Mouse (Mus musculus): ENCODE measurements at regions not wholly inside any gene's neighbourhood (a gene's known extent, or its start where the extent isn't known, plus 50 kb on each side); places are given as distances from the start of the nearest gene placed in this dataset.

DNA sequence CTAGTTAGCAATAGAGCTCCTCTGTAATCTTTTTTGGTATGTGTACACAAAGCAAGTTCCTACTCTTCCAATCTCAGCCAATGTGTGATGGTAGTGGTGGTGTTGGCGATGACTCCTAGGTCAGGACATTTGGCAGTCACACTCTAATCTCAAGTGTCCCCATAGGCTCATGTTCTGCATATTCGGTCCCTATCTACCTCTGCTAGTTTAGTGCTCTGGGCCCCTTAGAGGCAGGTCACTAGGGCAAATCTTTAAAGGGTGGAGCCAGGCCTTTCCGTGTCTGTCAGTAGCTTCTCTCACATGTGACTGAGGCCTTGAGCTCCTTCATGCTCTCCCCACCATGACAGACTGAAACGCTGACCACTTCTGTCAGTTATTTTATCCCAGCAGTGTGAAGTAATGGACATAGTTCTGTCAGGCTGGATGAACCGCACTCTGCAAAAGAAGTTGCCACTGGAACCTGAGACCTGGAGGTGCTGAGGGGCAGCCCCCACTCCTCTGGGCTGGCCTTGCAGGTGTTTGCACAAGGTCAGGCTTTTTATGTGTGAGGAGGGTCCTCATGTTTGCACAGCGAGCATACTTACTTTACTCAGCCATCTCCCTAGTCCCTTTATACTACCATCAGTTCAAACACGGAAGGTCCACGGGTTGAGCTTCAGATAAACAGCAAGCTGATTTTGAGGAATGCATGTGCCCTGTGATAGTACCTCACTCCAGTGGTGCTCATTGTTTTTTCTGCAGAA lies 75.3 kb upstream of the Ywhaq start:
- no peak for DNase-seq (ENCODE audit: low spot score in 2 of 2)

DNA sequence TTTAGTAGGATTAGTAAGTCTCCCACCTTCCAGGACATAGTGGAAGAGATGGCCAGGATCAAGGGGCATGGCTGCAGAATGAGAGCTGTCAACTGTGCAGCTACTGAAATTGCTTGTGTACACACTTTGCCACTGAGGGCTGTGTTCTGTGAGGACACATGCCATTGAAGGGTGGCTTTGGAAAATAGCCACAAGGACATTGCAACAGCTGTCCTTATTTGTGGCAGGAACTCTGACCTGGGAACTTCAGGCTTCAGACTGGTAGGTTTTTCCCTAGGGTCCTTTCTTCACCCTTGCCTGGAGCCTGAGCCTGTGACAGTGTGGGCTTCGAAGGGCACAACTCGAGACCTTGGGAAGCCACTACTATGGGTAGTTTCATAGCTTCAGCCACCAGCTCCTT lies 64.2 kb upstream of the Ywhaq start:
- no peak for DNase-seq (ENCODE audit: low spot score in 2 of 2)

DNA sequence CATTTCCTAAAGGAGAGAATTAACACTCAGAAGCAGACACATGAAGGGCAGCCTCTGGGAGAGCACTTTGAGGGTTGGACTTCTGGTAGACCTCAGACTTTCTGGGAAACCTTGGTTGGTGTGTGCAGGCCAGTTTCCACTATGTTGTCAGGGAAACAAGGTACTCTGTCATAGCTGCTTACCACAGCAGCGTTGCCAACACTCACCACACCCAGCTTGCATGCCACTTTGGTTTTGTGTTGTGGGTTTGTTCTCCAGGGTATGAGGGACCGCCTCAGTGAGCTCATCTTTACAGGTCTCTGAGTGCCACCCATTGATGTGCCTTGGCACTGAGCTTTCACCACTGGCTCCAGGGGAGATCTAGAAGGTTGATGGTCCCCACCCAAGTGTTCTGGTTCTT lies 62.8 kb upstream of the Ywhaq start:
- DNase-seq (ENCODE audit: low spot score in 2 of 2): no peak

DNA sequence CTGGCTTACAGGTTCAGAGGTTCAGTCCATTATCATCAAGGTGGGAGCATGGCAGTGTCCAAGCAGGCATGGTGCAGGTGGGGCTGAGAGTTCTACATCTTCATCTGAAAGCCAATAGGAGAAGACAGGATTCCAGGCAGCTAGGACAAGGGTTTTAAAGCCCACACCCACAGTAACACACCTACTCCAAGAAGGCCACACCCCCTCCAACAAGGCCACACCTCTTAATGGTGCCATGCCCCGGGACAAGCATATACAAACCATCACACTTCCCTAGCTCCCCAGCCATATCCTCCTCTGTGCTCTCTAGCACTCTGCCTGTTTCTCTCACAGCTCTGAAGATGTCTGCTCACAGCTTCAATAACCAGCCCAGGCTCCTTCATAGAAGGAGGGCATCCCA lies 61.8 kb upstream of the Ywhaq start:
- no peak for DNase-seq (ENCODE audit: low spot score in 2 of 2)

DNA sequence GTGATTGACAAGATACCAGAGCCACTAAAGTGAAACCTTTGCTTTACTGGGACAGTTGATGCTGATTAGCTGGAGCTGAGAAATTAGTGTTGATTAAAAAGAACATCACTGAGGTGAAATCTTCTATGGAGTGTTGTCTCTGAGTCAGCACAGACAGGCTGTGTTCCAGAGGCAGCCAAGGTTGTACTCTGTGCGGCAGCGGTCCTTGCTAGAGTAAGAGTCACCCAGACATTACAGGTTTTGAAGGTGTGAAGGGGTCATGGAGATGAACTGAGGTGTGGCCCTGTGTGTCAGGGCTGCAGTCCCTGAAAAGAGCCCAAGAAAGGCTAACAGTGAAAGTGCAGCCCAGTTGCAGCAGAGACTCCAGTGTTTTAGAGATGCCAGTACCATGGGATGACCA lies 59.1 kb upstream of the Ywhaq start:
- no peak for DNase-seq (ENCODE audit: low spot score in 2 of 2)

DNA sequence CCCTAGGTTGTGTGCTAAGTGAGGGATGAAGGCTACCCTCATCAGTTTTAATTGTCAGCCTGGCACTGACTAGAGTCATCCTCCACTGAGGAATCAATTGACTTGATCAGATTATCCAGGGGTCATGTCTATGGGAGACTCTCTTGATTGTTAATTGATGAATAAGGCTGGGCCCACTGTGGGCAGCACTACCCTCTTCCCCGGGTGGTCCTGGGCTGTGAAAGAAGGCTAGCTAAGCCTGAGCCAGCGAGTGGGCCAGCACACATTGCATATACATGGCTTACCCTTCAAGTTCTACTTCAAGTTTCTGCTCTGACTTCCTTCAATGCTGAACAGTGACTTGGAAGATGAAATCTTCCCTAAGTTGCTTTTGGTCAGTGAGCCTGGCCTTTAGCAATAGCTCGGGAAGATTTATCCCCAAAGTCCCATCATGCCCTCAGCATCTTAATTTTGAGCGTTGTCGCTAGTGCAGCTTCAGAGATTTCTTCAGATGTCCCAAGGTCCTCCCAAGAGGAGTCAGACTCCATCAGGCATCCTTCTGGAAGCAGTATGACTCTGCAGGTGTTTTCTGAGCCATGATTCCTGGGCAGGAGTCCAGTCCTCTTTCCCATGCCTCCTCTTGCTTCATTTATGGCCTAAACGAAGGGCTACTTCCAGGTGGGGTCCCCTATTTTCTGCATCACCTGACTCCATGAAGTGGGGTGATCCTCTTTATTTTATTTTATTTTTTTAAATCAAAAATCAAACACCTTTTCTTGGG lies 55.7 kb upstream of the Ywhaq start:
- no peak for DNase-seq (ENCODE audit: low spot score in 2 of 2)

DNA sequence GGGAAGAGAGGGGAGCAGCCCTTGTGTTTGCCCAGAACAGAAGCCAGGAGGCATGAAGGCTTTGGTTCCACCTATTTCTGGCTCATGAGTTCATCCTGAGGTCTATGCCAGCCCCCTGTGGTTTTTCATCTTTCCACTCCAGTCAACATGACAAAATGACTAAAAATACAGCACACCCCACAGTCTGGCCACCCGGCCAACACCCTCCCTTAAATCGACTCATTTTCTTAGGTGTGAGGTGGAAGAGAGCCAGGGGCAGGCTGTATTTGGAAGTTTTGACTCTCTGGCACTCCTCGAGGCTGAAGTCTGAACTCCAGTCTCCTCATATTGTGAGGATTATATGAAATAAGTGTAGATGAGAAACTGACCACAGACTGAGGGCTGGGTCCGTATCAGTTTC lies 55.0 kb upstream of the Ywhaq start:
- no peak for DNase-seq (ENCODE audit: low spot score in 2 of 2)

DNA sequence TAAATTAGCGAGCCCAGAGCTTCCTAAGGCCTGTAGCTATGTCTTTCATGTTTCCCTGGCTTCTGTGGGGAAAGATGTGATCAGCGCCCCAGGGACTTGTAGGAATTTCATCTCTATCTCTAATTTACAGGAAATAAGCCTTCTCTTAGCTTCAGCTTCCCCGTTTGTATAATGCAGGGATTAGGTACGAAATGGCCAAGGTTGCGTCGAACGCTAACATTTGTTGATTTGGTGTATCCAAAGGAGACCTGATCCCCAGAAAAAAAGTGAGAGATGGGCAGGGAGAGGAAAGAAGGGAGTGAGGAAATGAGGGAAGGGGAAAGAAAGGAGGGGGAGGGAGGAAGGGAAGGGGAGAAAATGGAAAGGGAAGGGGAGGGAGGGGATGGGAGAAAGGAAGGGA lies 54.5 kb upstream of the Ywhaq start:
- no peak for DNase-seq (ENCODE audit: low spot score in 2 of 2)

DNA sequence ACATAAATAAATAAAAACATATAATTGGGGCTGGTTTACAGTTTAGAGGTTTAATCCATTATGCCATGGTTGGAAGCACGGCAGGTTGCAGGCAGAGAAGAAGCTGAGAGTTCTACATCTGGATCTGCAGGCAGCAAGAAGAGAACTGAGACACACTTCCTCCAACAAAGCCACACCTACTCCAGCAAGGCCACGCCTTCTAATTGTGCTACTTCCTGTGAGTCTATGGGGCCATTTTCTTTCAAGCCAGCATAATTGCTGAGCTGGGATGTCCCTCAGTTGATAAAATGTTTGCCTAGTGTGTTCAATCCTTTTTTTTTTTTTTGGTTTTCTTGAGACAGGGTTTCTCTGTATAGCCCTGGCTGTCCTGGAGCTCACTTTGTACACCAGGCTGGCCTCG lies 52.8 kb upstream of the Ywhaq start:
- no peak for DNase-seq (ENCODE audit: low spot score in 2 of 2)

Measured in layer of hippocampus, adult 8-10 months (tissue).